Mouse (Mus musculus) ovary, postnatal 14 days (tissue): Measurements from ENCODE around the gene Tent2.

Source experiments
- DNase-seq: peaks from one replicate; pipeline ENCODE4 v3.0.0; 2022; ENCODE audit warnings: low spot score

The Tent2 gene

GRCm38 (mm10) chr13:93141184-93141583 is 51.0 kb downstream of the Tent2 start:
- DNase-seq: no peak

GRCm38 (mm10) chr13:93138059-93138458 is 54.1 kb downstream of the Tent2 start:
- no peak for DNase-seq

- no peak for DNase-seq
Measured at GRCm38 (mm10) chr13:93137098-93137497, 55.1 kb downstream of the Tent2 start.

- DNase-seq: no peak
Measured at GRCm38 (mm10) chr13:93136251-93136650, 55.9 kb downstream of the Tent2 start.

- no peak for DNase-seq
Measured at GRCm38 (mm10) chr13:93135501-93135900, 56.7 kb downstream of the Tent2 start.

GRCm38 (mm10) chr13:93130674-93131073 is 61.5 kb downstream of the Tent2 start:
- no peak for DNase-seq

- DNase-seq: no peak
Measured at GRCm38 (mm10) chr13:93128961-93129360, 63.2 kb downstream of the Tent2 start.

- DNase-seq: no peak
Measured at GRCm38 (mm10) chr13:93128111-93128860, 63.9 kb downstream of the Tent2 start.

- no peak for DNase-seq
Measured at GRCm38 (mm10) chr13:93122321-93122720, 69.9 kb downstream of the Tent2 start.

- DNase-seq: no peak
Measured at GRCm38 (mm10) chr13:93117241-93117640, 74.9 kb downstream of the Tent2 start.

GRCm38 (mm10) chr13:93102340-93103090 is 89.7 kb downstream of the Tent2 start:
- DNase-seq: no peak

- no peak for DNase-seq
Measured at GRCm38 (mm10) chr13:93098596-93098995, 93.6 kb downstream of the Tent2 start.

GRCm38 (mm10) chr13:93096643-93097042 is 95.5 kb downstream of the Tent2 start:
- no peak for DNase-seq
